Mouse (Mus musculus) ES-E14 (cell line): Measurements from ENCODE around the gene Borcs8. TPM values are rescaled to one million over a fixed set of nuclear protein-coding genes. Genes with fewer than 3 reads are reported as not detected.

Source experiments
- DNase-seq: peaks from one replicate; pipeline ENCODE4 v3.0.0-alpha.2; 2013; ENCODE audit warnings: low read depth, low spot score
- H3K27ac ChIP-seq: 2 replicates; pipeline ENCODE4 v1.5.1; 2012; ENCODE audit warnings: low read depth, mild to moderate bottlenecking, low read length, moderate library complexity, mixed read lengths; ENCODE audit not compliant: poor library complexity, insufficient read depth, severe bottlenecking
- H3K36me3 ChIP-seq: 2 replicates; pipeline ENCODE4 v1.6.1; 2012; ENCODE audit warnings: mild to moderate bottlenecking, low read length, moderate library complexity, mixed read lengths; ENCODE audit not compliant: control insufficient read depth, poor library complexity, insufficient read depth, severe bottlenecking
- H3K4me1 ChIP-seq, 2 experiments: fragments of 150-350 bp in 1 of 2; sonication (generic) in 1 of 2; 2 replicates each; pipeline ENCODE4 v1.6.1; 2012; ENCODE audit warnings: low read length in 2 of 2, mild to moderate bottlenecking in 1 of 2, mixed read lengths in 1 of 2; ENCODE audit not compliant: control insufficient read depth in 2 of 2, insufficient read depth in 2 of 2, poor library complexity in 1 of 2
- H3K4me3 ChIP-seq, 2 experiments: fragments of 150-350 bp in 1 of 2; sonication (generic) in 1 of 2; 2 replicates each; pipeline ENCODE4 v1.5.1; 2012; ENCODE audit warnings: low read length in 2 of 2, low read depth in 1 of 2, mild to moderate bottlenecking in 1 of 2, mixed read lengths in 1 of 2; ENCODE audit not compliant: insufficient read depth in 1 of 2, poor library complexity in 1 of 2, severe bottlenecking in 1 of 2
- H3K9ac ChIP-seq: 2 replicates; pipeline ENCODE4 v1.6.1; 2012; ENCODE audit warnings: low read depth, mild to moderate bottlenecking, low read length, mixed read lengths; ENCODE audit not compliant: poor library complexity, insufficient read depth, severe bottlenecking
- H3K9me3 ChIP-seq: fragments of 150-350 bp; sonication (generic); 2 replicates; pipeline ENCODE4 v1.6.1; 2012; ENCODE audit warnings: low read depth, mild to moderate bottlenecking, low read length; ENCODE audit not compliant: control insufficient read depth, insufficient read depth
- CHD2 ChIP-seq: IDR thresholded peaks from 2 replicates; pipeline ENCODE4 v1.6.1; 2014; ENCODE audit warnings: mild to moderate bottlenecking, low read depth, low read length, inconsistent platforms
- HCFC1 ChIP-seq: IDR thresholded peaks from 2 replicates; pipeline ENCODE4 v1.6.1; 2012; ENCODE audit warnings: low read length, inconsistent platforms, borderline replicate concordance; ENCODE audit not compliant: insufficient read depth
- MAFK ChIP-seq: IDR thresholded peaks from 2 replicates; pipeline ENCODE4 v1.6.1; 2014; ENCODE audit warnings: mild to moderate bottlenecking, low read depth, low read length, inconsistent platforms; ENCODE audit not compliant: insufficient read depth
- ZC3H11A ChIP-seq: IDR thresholded peaks from 2 replicates; pipeline ENCODE4 v1.6.1; 2012; ENCODE audit warnings: low read depth, mild to moderate bottlenecking, inconsistent platforms, low read length, borderline replicate concordance
- ZNF384 ChIP-seq: IDR thresholded peaks from 2 replicates; pipeline ENCODE4 v1.6.1; 2012; ENCODE audit warnings: low read depth, low read length, inconsistent platforms
- in situ Hi-C, 2 experiments: fragments of 600-800 bp; cut with MboI; formaldehyde crosslinking; loops; one replicate each; pipeline ENCODE4 v1.15.1; 2025; ENCODE audit warnings: low sequenced_read_pairs in 2 of 2, inconsistent platforms in 1 of 2; ENCODE audit not compliant: unreplicated experiment in 2 of 2
- total RNA-seq: library from RNA; depleted of rRNA; stranded (reverse); fragments of 300-350 nt; gene quantifications from 2 replicates; pipeline ENCODE4 v1.2.3, GENCODE M21; 2012; rRNA removed

Borcs8 gene
- total RNA-seq, 1 experiment = 30.0 TPM

- no peak for DNase-seq
- Histone ChIP-seq H3K27ac (no peak overlapping the region), H3K9ac (no peak overlapping the region), H3K4me3 (no peak overlapping the region), H3K36me3 (no peaks in the 10 kb centered on the region), H3K4me1 (no peaks in the 10 kb centered on the region), H3K9me3 (no peaks in the 10 kb centered on the region)
- in situ Hi-C loops = no loop called here
- TF ChIP-seq MAFK (no peak), ZC3H11A (no peak), HCFC1 (no peak)
Observed at GRCm38 (mm10) chr8:70194191-70194590, 54.9 kb downstream of the Borcs8 start.

DNA sequence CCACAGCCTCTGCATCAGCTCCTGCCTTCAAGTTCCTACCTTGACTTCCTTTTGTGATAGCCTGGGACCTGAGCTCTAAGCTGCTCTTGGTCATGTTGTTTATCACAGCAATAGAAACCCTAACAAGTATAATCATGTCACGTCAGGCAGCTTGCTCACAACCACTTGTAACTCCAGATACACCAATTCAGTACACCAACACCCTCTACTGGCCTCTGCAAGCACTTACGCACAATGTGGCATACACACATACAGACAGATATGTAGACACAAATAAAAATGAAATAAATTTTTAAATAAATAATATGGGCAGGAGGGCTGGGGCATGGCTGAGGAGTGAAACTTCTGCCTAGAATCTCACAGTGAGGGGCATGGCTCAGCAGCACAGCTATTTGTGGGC lies 56.5 kb downstream of the Borcs8 start:
- no peak for DNase-seq
- in situ Hi-C loops = no loop called here
- TF ChIP-seq HCFC1 (no peak), ZC3H11A (no peak), MAFK (no peak), ZNF384 (no peak), CHD2 (no peak)
- Histone ChIP-seq H3K4me1 (no peaks in the 10 kb centered on the region), H3K9ac (no peak overlapping the region), H3K9me3 (no peaks in the 10 kb centered on the region), H3K4me3 (no peak overlapping the region), H3K36me3 (no peaks in the 10 kb centered on the region), H3K27ac (no peak overlapping the region)

Other genes with a start within 250 kb of the Borcs8 start
- gene Tssk6, start 237.3 kb upstream of the Borcs8 start, total RNA-seq = 2.5 and 4.0 TPM in 2 replicates
- gene Ndufa13, start 236.9 kb upstream of the Borcs8 start, total RNA-seq = 146 and 243 TPM in 2 replicates
- gene Yjefn3, start 236.8 kb upstream of the Borcs8 start, total RNA-seq = 7.0 and 8.5 TPM in 2 replicates
- gene Gatad2a, start 143.1 kb upstream of the Borcs8 start, total RNA-seq = 139 and 148 TPM in 2 replicates
- gene Mau2, start 96.8 kb upstream of the Borcs8 start, total RNA-seq = 82.4 and 124 TPM in 2 replicates
- 38.5 and 38.8 TPM in 2 replicates for gene Sugp1, start 96.7 kb upstream of the Borcs8 start, total RNA-seq
- gene Tm6sf2, start 66.6 kb upstream of the Borcs8 start, total RNA-seq = 2.0 and 2.5 TPM in 2 replicates
- 2.2 and 4.8 TPM in 2 replicates for gene Hapln4, start 56.0 kb upstream of the Borcs8 start, total RNA-seq
- gene Ncan, start 18.6 kb upstream of the Borcs8 start, total RNA-seq = 4.3 and 9.2 TPM in 2 replicates
- 9.6 and 10.4 TPM in 2 replicates for gene Nr2c2ap, start 8.2 kb upstream of the Borcs8 start, total RNA-seq
- 10.4 and 11.2 TPM in 2 replicates for gene Rfxank, start 345 bp upstream of the Borcs8 start, total RNA-seq
- gene Mef2b, start 212 bp downstream of the Borcs8 start, total RNA-seq = 3.6 and 5.4 TPM in 2 replicates
- gene Tmem161a, start 32.9 kb downstream of the Borcs8 start, total RNA-seq = 73.9 and 116 TPM in 2 replicates
- 5.8 and 7.5 TPM in 2 replicates for gene Slc25a42, start 72.8 kb downstream of the Borcs8 start, total RNA-seq
- 45.5 and 57.6 TPM in 2 replicates for gene Sugp2, start 94.7 kb downstream of the Borcs8 start, total RNA-seq
- 58.9 and 61.8 TPM in 2 replicates for gene Armc6, start 95.0 kb downstream of the Borcs8 start, total RNA-seq
- 34.4 and 39.0 TPM in 2 replicates for gene Homer3, start 143.3 kb downstream of the Borcs8 start, total RNA-seq
- 71.0 and 73.3 TPM in 2 replicates for gene Ddx49, start 163.0 kb downstream of the Borcs8 start, total RNA-seq
- gene Cope, start 163.0 kb downstream of the Borcs8 start, total RNA-seq = 101 and 112 TPM in 2 replicates
- 1.9 and 4.7 TPM in 2 replicates for gene Cers1, start 176.3 kb downstream of the Borcs8 start, total RNA-seq
- 7.5 and 24.5 TPM in 2 replicates for gene Gdf1, start 190.3 kb downstream of the Borcs8 start, total RNA-seq
- gene Upf1, start 213.8 kb downstream of the Borcs8 start, total RNA-seq = 54.7 and 57.6 TPM in 2 replicates
- gene Comp, start 234.1 kb downstream of the Borcs8 start, total RNA-seq = 1.2 and 1.4 TPM in 2 replicates